Mouse (Mus musculus) embryo, embryonic 11 days (tissue): Measurements from ENCODE around the gene Tctex1d4.

Experiments used
- DNase-seq: peaks from one replicate; pipeline ENCODE4 v3.0.0-alpha.2; 2015

Gene Tctex1d4

DNA sequence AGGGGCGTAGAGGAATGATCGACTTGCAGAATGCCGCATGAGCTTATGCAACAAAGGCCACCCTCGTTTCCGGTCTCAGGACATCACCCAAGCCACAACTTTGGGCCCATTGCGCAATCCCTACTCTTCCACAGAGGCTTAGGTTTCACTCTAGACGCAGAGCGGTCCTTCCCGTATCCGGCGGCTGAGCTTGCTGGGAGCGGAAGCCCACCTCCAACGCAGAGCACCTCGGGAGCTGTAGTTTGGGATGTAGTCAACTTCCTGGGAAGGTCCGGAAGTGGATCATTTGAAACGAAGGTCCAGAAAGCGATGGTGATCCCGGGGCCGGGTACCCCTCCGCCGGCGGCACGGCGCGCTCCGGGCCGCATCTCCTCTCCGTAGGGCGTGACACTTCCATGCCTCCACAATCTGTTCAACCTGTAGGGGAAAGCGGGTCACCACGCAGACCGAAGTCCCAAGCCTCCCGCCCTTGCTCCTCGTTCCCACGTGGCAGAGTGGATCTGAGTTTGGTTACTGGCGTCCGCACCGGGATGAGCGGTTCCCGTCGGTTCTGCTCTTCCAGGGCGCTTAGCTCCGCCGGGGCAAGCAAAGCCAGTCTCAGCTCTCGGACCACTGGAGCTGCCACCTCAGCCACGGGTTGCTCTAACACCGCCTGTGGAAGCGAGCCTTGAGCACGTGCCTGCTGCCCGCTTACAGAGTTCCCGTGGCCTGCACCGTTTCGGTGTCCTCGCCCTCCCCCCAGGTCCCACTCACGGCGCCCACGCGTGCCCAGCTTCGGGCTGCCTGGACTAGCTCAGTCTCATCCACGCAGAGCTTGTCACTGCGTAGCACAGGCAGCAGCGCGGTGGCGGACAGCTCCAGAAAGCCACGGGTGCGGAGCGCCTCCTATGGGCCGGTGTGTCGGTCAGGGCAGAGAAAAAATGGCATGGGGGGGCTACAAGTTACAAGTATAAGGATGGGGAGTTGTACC lies 5.9 kb upstream of the Tctex1d4 start:
- peak; percentile 98 for DNase-seq

- no peak for DNase-seq
Measured at GRCm38 (mm10) chr4:117122209-117122608, 4.4 kb upstream of the Tctex1d4 start.

DNA sequence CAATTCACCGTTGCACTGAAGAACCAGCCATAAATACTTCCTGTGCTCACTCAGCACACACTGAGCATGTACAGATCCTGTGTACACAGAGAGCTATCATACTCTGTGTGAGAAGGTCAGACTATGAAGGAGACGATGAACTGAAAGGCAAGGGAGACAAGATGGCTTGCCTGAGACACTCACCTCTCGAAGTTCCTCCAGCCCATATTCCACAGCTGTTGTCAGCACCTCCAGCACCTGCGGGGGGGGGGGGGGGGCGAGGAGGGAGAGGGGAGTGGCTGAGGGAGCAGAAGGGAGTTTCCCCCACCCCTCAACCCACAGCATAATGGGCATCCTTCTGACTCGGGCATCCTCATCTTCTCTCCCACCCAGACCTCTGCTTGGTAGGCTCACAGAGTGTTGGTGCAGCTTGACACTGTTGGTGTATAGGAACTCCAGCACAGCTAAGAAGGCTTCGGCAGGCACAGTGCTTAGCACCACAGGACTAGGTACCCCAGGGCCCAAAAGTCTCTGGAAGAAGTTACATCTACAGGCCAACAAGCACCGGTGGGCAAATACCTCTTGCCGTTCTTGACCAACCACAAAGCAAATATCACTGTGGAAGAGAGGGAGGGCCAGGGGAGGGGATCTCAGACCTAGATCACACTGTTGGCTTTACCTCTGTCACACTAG lies 2.9 kb upstream of the Tctex1d4 start:
- DNase-seq, result no peak

GRCm38 (mm10) chr4:117124218-117124517 lies 2.4 kb upstream of the Tctex1d4 start:
- DNase-seq, result no peak

- DNase-seq, result no peak
Measured at GRCm38 (mm10) chr4:117124518-117125347, 1.9 kb upstream of the Tctex1d4 start.

DNA sequence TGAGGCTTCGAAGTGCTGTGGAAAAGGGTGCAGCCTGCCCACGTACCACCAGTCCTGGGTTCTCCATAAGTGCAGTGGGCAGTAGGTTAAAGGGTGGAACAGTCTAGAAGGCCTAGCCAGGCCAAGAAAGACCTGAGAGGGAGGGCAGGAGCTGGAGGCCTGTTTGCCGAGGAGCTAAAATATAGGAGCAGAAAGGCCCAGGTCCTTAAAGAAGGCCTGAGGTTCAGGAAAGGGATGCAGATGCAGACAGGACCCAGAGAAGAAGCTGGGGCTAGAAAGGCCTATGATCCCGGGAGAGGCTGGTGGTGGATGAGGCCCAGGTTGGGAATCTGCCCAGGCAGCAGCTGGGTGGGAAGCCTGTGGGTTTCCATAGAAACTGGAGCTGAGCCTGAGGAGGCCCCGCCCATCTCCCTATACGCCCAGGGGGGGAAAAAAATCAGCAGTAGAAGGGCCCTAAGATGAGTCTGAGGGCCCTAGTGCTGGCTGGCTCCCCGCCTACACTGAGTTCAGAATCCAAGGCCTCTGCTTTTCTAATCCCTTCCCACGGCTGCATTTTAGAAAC lies 1.2 kb upstream of the Tctex1d4 start, which contains the start of gene Btbd19:
Btbd19 (minus strand) TSS at position 378 of the 562 bp plus-strand sequence.
- peak; percentile 70 for DNase-seq

- peak; percentile 55 for DNase-seq
Measured at GRCm38 (mm10) chr4:117125910-117126674, 502 bp upstream of the Tctex1d4 start.

DNA sequence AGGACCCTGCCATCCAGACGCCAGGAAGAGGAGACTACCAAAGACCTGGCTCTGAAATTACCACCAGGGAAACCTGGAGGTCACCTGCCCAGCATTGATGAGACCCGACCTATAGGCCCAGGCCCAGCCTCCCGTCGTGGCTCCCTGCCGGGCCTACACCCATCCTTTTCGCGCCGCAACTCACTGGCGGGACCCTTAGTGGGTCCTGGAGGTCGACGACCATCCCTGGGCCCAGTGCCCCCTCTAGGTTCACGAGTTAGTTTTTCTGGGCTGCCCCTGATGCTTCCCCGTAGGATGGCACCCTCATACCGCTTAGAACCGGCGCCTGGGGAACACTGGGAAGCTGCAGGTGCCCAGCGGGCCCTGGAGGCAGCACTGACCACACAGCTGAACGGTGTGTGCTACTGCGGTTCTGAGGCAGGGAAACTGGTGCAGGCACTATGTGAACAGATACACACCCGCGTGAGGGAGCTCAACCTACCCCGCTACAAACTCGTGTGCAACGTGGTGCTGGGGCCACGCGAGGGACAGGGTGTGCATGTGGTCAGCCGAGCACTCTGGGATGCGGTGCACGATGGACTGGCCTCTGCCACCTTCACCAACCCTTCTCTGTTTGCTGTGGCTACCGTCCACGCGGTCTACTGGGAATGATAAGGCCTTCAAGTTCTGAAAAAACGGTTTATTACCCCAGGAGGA lies 1.5 kb downstream of the Tctex1d4 start:
- DNase-seq, result no peak

- DNase-seq, result no peak
Measured at GRCm38 (mm10) chr4:117130790-117131189, 4.2 kb downstream of the Tctex1d4 start.

GRCm38 (mm10) chr4:117131198-117131597 lies 4.6 kb downstream of the Tctex1d4 start:
- DNase-seq, result no peak

- DNase-seq, result peak; percentile 82
Measured at GRCm38 (mm10) chr4:117131890-117132793, 5.5 kb downstream of the Tctex1d4 start.

- no peak for DNase-seq
Measured at GRCm38 (mm10) chr4:117132794-117133143, 6.2 kb downstream of the Tctex1d4 start.

DNA sequence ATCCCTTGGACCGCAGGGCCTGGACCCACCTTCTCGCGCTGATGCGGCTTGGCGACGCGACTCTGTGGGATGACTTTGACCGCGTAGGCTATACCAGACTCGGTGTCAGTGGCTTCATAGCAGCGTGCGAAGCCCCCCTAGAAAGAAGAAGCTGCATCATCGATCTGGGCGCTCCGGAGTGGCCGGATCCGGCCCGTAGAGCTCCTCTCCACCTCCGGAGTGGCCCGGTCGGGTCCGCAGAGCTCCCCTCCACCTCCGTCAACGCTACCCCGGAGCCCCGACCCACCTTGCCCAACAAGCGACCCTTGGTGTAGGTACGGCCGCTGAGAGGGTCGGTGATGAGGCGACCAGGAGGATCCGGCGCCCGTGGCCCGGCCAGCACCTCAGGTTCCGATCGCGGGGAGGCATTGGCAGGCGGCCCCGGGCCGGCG lies 6.8 kb downstream of the Tctex1d4 start:
- no peak for DNase-seq

GRCm38 (mm10) chr4:117133817-117134600 lies 7.4 kb downstream of the Tctex1d4 start, which contains the start of gene Plk3:
Gene Plk3 (minus strand): TSS chr4:117133963.
- peak; percentile 97 for DNase-seq

GRCm38 (mm10) chr4:117134601-117134995 lies 8.0 kb downstream of the Tctex1d4 start:
- no peak for DNase-seq

DNA sequence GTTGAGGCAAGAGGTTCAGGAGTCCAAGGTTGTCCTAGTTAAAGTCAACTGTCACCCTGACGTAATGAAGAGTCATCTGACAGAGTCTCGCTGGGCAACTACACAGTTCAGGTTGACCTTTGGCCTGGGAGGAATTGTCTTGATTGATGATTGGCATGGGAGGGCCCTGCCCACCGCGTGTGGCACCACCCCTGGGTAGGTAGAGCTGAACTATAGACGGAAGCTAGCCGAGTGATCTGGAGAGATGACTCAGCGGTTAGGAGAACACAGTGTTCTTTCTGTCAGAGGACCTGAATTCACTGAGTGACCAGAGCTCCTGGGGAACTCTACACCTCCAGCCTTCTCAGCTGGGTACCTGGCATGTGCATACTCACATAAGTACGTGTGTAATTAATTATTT lies 9.4 kb downstream of the Tctex1d4 start:
- no peak for DNase-seq

DNA sequence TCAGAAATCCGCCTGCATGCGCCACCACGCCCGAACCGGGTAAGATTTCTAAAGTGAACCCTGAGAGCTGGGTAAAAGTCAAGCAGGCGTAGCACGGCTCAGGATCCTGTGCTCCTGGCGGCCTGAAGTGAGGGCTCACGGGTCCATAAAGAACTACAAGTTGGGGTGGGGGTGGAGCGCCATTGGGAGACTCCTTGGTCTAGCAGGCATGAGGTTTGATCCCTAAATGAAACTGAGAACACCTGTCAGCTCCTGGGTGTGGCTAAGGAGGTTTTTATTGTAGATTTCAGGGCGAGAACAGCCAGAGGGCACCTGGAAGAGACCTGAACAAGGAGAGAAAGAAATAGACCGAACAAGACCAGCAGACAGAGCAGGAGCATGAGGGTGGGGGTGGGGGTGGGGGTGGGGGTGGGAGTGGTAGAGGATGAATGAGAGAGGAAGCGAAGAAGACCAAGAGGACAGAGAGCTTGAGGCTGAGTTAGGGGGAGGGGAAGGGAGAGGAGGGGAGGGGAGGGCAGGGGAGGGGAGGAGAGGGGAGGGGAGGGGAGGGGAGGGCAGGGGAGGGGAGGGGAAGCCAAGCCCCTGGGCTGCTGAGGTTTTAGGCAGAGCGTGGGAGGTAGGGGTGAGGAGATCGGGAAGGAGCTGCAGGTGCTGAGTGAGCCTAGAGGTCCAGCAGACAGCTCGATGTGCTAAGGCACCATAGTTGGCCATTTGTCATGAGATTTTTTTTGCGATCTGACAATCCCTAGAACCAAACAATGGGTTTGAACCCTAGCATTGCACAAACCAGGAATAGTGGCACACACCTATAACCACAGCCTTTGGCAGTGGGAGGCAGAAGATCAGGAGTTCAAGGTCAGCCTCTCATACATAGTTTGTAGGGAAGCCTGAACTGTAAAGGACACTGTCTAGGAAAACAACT lies 12.0 kb downstream of the Tctex1d4 start:
- DNase-seq, result no peak

- DNase-seq, result peak; percentile 63
Measured at GRCm38 (mm10) chr4:117139217-117139612, 12.6 kb downstream of the Tctex1d4 start.
